Mouse (Mus musculus): Measurements from ENCODE around the gene Farsb.

The Farsb gene

DNA sequence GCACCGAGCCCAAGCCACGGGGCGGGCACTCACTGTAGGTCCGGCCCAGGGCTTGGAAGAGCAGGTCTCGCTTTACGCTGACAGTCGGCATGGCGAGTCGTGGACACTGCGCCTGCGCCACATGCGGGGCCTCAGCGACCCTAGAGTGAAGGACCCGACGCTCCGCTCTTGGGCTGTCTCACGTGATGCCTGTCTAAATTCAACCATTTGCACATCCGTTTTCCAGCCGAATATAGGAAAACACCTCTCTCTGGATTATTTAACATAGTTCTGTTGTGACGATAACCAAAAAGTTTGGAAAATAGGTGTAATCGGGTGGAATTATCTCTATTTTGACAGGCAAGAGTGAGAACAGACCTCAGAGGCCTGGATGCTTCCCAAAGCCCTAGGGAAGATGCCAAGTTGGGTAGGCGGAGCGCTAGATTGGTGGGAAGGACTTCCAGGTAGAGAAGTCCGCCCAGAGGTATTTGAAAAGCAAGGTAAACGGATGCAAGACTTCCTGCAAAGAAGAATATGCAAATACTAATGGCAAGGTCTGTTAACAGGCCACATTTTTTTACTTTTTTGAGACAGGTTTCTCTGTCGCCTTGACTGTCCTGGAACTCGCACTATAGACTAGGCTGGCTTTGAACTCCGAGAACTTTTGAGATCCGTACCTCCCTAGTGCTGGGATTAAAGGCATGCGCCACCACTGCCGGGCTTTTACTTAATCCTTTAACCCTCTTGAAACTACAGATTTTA lies at the start of gene Farsb:
Farsb (minus strand) TSS at position 146 of the 741 bp plus-strand sequence.
- peak; percentile 90 to 95 for DNase-seq

DNA sequence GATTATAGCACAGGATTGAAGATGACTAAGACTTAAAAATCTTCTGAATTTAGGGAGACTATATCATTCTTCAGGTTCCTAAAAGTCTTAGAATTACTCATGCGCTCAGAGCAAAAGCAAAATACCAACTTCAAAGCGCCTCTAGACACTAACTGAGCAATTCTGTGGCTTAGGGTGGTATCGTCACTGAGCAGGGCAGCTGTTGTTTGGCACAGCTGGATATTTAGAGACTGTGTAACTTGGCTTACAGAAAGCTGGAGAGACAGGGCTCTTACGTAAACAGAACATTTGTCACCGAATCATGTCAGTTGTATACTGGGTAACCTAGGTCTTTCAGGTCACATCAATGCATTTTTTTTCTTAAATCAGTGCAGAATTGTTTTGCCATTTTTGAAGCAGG lies 49.7 kb upstream of the Farsb start:
- no peak for DNase-seq

GRCm38 (mm10) chr1:78537494-78538010 lies 48.9 kb upstream of the Farsb start:
- peak; percentile 17 to 35 for DNase-seq

DNA sequence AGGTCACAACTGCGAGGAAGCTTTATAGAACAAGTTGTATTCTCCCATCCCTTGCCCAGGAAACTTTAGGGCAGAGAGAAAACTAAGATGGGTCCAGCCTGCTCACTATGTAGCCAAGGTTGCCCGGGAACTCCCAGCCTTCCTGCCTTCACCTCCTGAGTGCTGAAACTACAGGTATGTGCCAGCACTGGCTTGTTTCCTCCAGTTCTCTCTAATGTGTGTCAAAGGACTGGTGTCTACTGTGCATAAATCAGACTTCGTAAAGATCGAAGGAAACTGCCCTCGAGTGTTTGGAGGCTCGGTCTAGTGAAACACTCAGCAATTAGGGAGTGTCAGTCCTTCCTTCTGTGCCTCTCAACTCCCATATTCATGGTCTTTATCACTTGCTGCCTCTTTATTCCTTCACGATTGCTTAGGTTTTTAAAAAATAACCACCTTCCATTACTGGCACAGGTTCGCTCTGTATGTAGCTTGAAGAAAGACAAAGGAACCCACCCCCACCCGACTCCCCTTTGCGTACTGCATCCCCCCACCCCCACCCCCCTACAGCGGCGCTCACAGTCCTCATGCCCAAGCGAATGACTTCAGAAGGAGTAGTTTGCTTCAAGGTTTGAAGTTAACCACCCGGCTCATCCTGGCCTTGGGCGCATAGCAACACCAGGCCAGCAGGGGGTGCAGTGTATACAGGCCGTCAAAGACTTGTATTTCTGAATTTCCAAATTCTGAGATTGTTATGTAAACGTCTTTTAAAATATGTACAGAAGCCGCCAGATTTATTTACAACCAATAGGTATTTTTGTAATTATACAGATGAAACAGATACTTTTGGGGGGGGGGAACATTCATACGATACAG lies 47.8 kb upstream of the Farsb start:
- peak; percentile 88 for DNase-seq

GRCm38 (mm10) chr1:78534428-78535150 lies 45.9 kb upstream of the Farsb start:
- no peak for DNase-seq

DNA sequence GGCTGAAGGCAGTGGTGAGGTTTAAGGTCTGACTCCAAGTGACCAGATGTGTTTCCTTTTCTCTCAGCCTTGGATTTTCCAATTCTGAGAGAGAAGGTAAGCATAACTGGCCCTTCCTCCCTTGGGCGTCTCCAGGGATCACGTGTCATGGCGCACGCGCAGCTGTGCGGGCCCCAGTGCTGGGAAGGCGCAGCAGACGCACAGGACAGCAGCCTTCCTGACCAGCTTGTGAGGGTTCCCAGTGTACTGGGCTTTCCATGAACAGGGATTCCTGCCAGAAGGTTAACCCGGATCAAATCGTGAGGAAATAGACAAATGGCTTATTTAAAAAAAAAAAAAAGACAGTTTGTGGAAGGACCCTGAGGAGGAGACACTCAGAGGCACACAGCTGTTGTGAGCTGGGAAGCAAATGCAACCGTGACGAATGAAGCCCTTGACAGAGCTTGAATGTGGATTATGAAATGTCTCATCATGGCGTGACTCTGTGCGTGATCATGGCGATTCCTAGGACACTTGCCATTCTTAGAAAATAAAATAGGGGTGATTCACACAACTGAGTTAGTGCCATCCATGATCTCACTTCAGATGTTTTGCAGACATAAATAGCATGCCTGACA lies 43.6 kb upstream of the Farsb start:
- DNase-seq, result no peak

DNA sequence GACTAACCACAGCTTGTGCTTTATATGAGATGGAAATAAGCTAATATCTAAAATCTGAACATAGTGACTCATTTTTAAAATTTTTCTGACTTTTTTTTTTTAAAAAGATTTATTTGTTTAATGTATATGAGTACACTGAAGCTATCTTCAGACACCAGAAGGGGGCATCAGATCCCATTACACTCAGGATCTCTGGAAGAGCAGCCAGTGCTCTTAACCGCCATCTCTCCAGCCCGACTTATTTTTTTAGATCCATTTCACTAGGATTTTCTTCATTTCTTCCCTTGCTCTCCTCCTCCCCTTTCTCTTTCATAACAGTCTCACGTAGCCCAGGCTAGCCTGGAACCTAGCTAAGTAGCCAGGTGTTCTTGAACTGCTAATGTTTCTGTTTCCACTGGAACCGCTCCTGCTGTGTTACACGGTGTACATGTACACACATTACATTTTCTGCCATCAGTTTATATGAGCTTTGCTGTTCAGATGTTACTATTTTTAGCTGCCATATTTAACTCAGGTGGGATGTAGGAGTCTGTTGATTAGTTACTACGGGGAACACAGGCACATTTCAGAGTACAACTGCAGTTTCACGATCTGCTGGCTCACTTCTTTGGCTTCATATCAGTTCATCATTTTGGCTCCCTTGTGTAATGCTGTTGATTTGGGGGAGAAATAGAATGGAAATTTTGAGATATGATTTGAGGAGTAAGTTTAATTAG lies 42.0 kb upstream of the Farsb start:
- DNase-seq, result no peak

GRCm38 (mm10) chr1:78529011-78529410 lies 40.3 kb upstream of the Farsb start:
- no peak for DNase-seq

- no peak for DNase-seq
Measured at GRCm38 (mm10) chr1:78528356-78528755, 39.7 kb upstream of the Farsb start.

- peak; percentile 80 to 82 for DNase-seq
Measured at GRCm38 (mm10) chr1:78525189-78525886, 36.6 kb upstream of the Farsb start.

GRCm38 (mm10) chr1:78518907-78519306 lies 30.2 kb upstream of the Farsb start:
- DNase-seq, result no peak

DNA sequence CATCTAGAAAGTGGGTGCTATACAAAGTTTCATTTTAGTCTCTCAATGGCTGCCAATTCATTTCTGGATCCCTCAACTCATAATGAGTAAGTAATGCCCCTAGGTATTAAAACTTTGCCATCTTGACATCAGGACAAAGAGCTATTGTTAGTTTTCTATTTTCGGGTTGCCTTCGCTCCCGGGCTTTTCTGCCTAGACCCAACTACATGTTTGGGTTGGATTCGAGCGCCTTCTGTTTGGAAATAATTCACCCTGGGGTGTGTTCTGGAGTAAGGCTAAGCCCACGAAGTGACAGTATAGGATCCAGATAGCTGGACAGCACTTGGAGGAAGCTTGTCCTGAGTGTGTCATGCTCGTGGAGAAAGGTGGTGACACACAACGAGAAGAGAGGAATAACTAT lies 24.1 kb upstream of the Farsb start:
- no peak for DNase-seq

DNA sequence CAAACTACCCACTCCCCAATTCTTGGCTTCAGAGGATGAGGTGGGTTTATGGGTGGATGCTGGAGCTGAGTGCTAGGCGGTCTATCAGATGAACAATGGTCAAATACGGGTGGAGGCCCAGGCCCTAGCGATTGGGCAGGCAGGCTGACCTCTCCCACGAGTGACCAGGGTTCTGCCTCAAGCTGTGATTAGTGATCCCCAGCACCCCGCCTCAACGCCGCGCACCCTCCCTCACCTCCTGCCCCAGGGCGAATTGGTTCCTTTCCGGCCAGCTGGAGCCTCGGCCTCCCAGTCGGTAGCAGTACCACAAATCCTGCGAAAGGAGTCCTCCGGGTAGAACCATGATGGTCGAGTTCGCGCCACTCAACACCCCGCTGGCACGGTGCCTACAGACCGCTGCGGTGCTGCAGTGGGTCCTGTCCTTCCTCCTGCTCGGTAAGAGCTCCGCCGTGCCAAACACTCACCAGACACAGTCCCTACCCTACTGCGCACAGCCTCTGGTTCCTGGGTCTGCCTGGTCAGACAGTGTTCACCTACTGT lies 23.0 kb upstream of the Farsb start, which contains the start of gene BC035947:
BC035947 (minus strand) TSS at position 538 of the 540 bp plus-strand sequence.
- DNase-seq, result peak; percentile 60 to 68

DNA sequence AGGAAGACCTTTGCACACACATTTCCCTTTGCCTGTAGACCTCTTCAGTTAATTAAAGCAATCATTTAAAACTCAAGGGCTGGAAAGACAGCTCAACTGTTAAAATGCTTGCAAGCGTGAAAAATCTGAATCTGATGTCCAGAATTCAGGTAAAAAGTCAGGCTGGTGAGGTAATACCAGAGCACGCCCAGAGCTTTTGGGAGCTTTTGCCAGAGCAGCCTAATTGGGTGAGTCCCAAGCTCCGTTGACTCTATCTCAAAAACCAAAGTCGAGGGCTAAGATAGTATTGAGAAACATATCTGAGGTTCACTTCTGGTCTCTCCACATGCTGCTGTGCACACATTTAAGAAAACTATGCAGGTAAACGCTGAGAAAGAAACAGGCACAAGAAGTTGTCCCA lies 22.2 kb upstream of the Farsb start, which contains the start of gene Mogat1:
Mogat1 (plus strand) TSS at position 130 of the 400 bp plus-strand sequence.
- no peak for DNase-seq

GRCm38 (mm10) chr1:78507137-78507536 lies 18.4 kb upstream of the Farsb start:
- DNase-seq, result no peak

DNA sequence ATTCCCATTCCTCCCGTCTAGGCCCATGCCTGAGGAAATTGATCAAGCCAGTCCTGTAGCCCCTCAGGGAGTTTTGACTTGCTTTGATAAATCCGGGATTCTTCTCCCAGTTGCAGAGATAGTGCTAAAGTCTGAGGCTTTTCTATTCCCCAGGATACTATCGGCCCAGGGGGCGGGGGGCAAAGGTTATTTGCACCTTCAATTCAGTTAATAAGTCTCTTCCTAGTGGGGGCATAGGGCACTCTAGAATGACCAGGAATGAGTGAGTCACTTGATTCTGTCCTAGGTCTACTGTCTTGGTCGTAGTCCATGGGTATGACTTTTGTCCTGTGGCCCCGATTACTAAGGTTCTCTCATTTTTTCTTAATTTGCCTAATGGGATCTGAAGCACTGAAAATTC lies 13.8 kb upstream of the Farsb start:
- peak; percentile 32 to 63 for DNase-seq

GRCm38 (mm10) chr1:78501856-78502255 lies 13.2 kb upstream of the Farsb start:
- DNase-seq, result peak in 1 of 2 experiments; percentile 17

DNA sequence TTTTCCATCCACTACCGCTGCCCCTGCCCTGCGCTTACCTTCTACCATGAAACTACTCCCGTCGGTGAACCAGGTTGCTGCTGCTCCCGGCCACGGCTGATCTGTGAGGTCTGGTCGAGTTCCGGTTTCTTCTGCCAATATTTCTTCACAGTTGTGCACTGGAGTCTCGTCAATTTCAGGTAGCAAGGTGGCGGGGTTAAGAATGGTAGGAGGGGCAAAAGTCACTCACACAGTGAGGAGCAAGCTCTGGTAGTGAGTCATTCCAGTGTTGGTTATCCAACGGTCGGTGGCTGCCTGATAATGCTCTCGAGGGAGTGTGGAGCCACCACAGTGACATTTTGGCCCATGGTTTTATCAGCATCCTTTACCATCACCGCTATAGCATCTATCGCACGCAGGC lies 12.3 kb upstream of the Farsb start:
- no peak for DNase-seq

- DNase-seq, result no peak
Measured at GRCm38 (mm10) chr1:78490143-78490542, 1.4 kb upstream of the Farsb start.

DNA sequence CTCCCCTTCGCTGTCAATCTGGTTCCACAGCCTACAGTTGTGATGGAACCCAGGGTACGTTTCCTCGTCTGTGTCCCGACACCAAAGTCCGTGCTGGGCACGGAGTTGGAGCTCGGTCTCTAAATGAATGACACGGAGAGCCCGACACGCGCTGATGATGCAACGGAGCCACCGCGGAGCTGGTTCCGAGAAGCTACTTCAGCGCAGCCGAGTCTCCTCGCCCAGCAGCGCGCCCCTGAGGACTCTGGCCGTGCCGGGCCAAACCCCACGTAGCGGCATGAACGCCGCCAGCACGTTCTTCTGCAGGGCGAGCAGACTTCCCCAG lies 308 bp downstream of the Farsb start:
- DNase-seq, result no peak

DNA sequence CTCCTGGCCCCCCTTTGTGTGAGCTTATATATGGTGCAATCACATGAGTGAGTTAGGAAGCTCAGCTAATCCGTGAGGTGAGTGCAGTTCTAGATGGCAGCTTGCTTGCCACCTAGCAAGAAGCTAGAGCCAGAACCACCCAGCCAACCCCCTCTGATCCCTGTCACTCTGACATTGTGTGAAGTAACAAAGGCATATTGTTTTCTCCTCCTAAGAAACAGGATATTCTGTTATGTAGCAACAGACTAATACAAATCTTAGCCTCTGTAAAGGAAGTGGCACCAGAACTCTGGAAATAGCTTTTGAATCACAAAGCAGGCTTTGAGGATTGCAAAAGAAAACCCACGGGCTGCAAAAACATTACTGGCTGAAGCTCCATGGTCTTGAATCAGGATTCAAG lies 4.3 kb downstream of the Farsb start:
- no peak for DNase-seq
